Mouse (Mus musculus) ovary, adult 18-20 months (tissue): ENCODE data around the gene Lamtor3.
"Not testable (repeated sequence)": the region's sequence is repeated elsewhere in the genome, so short reads cannot be mapped to it uniquely, and the experiment has no call there.

Source experiments
- DNase-seq: peaks from one replicate; pipeline ENCODE4 v3.0.0; 2022; ENCODE audit warnings: low spot score, mixed read lengths

Gene Lamtor3

DNA sequence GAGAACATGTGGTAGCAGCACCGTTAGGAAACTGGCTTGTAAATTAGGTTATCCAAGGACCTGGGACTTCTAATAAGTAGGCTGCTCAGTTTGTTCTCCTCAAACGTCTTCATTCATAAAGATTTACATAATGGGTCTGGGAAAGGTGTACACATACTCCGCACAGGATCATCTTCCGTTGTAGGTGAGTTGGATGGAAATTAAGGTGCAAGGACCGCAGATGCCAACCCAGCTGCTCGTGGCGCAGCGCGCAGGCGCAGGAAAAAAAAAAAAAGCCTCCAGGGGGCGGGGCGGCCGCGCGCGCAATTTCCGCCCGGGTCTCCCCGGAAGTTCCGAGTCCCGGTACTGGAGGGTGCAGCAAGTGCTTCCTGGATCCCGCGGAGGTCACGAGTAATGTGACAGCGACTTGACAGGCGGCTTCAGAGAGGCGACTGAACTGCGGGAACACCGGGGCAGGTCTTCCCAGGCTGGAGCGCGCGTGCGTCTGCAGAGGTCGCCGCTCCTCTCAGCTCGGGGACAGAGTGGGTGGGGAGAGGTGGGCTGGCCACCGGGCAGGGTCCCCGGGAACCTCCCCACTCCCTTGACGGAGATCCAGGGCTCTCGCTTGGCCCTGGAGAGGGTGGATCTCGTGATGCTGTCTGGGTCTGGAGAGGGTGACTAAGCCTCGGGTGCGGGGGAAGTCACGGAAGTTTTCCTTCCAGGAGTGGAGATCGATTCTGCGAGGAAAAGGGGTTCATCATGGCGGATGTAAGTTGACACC is at the start of gene Lamtor3:
Lamtor3 (plus strand) TSS at position 335 of the 760 bp plus-strand sequence.
- DNase-seq = peak; percentile 78

DNA sequence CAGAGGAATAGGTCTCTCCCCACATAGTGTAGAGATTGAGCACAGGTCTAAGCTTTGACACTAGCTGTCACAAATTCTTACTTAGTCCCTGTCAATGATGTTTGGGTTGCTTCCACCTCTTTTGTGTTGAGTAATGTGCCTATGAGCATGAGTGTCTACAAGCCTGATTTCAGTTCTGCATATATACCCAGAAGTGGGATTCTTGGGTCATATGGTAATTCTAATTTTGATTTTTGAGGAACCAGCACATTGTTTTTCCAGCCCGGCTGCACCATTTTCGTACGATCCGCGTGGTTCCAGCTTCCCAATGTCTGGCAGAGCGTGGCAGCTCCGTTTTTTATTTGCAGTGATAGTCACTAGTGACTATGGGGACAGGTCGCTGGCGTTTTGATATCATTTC is 48.9 kb upstream of the Lamtor3 start:
- DNase-seq = no peak

- DNase-seq = no peak
Measured at GRCm38 (mm10) chr3:137879313-137879712, 39.0 kb upstream of the Lamtor3 start.

DNA sequence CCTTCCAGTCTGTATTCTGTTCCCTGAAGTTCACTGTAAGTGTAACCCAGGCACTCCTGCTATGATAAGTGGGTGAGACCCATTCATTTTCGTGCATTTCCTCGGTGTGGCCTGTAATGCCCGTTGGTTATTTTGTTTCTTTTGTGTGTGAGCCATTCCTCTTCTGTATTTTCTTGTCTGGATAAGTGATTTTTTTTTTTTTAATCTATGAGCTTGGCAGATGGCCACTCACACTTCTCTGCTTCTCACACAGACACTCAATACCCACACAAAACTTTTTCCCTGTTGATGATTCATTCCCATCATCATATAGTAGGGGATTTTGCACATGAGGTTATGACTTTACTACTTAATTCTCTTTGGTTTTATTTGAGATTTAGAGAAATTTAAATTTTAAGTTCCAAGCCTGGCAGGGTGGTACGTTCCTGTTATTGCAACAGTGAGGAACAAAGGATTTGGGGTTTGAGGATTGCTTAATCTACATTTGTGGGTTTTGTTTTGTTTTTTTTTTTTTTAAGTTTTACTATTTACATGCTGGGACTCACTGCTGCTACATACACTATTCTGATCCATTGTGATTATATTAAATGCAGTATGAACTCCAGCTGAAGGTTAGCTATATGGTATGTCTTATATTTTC is 38.1 kb upstream of the Lamtor3 start:
- no peak for DNase-seq

DNA sequence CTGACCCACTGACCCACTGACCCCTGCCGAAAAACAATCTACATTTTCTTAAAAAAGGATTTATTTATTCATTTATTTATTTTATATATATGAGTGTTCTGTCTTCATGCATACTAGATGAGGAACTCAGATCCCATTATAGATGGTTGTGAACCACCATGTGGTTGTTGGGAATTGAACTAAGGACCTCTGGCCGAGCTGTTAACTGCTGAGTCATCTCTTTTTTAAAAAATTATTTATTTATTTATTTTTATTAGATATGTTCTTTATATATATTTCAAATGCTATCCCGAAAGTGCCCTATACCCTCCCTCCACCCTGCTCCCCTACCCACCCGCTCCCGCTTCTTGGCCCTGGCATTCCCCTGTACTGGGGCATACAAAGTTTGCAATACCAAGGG is 37.2 kb upstream of the Lamtor3 start:
- no peak for DNase-seq

GRCm38 (mm10) chr3:137887961-137888360 is 30.3 kb upstream of the Lamtor3 start:
- no peak for DNase-seq

DNA sequence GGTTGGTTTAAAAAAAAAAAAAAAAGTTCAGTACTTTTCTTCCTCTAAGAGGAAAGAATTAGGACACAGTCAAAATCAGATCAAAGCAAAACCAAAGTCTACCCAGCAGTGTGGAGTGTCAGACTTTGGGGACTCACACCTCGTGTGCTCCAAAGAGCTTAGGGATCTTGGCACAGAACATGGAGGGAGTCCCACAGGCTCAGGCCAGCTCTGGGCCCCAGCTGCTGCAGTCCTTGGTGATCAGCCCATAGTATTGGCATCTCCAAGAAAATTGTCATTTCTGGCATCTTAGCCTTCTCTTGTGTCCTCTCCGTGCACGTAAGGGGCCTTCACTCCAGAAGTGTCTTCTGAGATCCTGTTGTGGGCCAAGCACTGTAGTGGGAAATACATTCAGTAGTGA is 27.2 kb upstream of the Lamtor3 start:
- DNase-seq = no peak

DNA sequence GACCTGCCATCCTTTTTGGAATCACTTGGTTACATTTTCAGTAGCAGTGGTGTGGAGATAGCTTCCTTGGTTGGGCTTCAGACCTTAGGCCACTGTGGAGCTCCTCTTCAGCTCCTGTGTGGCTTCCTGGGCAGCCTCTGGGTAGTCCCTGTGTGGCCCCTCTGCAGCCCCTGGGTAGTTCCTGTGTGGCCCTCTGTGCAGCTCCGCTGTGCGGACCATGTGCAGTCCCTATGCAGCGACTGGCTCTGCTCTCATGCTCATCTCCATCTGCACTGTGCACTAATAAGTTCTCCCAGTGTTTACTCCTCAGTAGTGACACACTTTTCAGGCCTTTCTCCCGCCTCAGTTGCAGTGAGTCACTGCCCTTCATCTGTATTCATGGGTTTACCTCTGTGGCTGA is 26.2 kb upstream of the Lamtor3 start:
- no peak for DNase-seq

DNA sequence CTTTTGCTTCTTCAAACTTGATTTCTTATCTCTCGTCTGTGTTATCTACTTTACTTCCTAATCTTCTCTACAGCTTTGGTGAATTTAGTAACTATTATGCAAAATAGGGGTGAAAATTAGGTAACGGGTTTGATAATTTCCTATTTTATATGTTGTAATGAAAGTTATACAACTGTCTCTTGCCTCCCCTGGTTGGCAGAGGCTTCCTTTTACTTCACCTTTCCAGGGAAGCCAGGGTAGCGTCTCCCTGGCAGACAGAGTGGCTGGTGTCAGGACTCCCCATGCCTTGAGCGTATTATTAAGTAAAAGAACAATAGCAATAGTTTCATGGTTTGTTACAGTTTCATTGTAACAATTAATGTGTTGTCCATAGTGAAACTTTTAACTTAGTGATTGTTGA is 24.5 kb upstream of the Lamtor3 start:
- DNase-seq = no peak

- no peak for DNase-seq
Measured at GRCm38 (mm10) chr3:137895196-137895595, 23.1 kb upstream of the Lamtor3 start.

- no peak for DNase-seq
Measured at GRCm38 (mm10) chr3:137896386-137896785, 21.9 kb upstream of the Lamtor3 start.

DNA sequence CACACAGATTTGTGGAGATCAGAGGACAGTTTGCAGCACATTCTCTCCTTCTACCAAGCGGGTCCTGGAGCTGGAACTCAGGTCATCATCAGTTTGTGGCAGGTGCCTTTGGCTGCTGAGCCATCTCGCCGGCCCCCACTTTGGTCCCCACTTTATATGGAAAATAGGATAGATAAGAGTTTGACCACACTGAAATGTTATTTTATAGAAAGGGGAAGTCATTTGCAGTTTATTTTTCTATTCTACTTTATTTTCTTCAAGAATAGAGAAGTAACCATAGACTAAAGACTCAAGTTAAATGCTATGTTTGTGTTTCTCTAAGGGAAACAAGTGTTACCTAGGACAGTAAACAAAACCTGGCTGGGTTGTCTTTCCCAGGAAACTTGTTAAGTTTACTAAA is 21.4 kb upstream of the Lamtor3 start:
- DNase-seq = no peak

- DNase-seq = no peak
Measured at GRCm38 (mm10) chr3:137897685-137898084, 20.6 kb upstream of the Lamtor3 start.

DNA sequence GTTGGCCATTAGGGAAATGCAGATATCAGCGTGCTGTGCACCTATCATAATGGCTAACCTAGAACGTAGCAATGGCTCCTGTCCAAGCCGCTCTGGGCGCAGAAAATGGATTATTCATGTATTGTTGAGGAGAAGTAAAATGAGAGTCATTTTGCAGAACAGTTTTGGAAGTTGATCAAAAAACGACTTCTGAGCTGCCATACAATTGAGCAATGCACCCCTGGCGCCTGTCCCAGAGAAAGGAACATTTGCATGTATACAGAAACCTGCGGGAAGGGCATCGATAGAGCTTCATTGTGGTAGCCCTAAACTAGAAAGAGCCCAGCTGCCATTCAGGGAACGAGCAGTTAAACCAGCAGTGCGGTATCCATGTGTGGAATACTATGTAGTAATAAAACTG is 18.2 kb upstream of the Lamtor3 start:
- no peak for DNase-seq

- no peak for DNase-seq
Measured at GRCm38 (mm10) chr3:137913093-137913492, 5.2 kb upstream of the Lamtor3 start.

DNA sequence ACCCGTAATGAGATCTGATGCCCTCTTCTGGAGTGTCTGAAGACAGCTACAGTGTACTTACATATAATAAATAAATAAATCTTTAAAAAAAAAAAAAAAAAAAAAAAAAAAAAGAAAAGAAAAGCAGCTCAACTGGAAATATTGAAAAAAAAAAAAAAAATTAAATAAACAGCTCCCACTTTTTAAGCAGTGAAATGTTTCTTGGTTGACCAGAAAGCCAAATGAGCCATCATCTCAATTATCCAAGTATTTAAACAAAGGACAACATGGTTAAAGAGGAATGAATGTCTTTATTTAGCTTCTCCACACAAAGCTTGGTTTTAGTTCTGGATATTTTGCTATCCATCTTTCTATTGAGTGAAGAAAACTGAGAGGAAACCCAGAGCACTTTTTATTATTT is 3.7 kb upstream of the Lamtor3 start:
- not testable (repeated sequence) for DNase-seq

- no peak for DNase-seq
Measured at GRCm38 (mm10) chr3:137917694-137918171, 573 bp upstream of the Lamtor3 start.

DNA sequence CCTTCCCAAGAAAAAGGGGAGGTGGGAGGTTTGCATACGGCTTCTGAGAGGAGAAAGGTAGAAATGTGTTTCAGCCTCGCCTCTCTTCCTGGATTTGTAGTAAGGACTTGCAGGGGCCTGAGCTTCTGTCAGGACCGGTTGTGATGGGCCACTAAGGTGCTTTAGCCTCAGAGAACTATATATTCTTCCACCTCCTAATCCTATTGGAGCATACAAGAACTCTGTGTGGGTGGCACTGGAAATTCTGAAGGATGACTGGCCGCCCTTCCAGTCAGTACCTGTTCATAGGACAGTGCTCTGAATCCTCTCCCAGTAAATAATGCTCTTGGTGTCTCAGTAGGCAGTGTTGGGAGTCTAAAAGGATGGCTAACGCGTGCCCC is 616 bp downstream of the Lamtor3 start:
- DNase-seq = no peak

DNA sequence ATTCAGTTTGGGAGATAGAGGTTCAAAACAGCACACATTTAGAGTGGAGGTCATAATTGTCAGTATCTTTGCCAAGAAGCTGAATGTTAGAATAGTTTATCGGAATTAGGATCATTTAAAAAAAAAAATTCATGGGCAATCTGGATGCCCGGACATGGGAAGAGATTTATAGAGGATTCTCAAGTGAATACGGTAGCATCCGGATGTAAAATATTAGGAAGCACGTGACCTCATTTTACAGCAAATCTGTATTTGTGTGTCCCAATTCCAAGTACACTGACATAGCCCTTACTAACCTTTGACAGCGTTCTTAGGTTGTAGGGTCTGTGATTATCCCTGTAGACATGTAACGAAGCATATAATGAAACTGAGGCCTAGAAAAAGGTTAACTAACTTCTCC is 1.1 kb downstream of the Lamtor3 start:
- no peak for DNase-seq

- DNase-seq = no peak
Measured at GRCm38 (mm10) chr3:137920594-137920993, 2.3 kb downstream of the Lamtor3 start.

- DNase-seq = no peak
Measured at GRCm38 (mm10) chr3:137927010-137927409, 8.7 kb downstream of the Lamtor3 start.

DNA sequence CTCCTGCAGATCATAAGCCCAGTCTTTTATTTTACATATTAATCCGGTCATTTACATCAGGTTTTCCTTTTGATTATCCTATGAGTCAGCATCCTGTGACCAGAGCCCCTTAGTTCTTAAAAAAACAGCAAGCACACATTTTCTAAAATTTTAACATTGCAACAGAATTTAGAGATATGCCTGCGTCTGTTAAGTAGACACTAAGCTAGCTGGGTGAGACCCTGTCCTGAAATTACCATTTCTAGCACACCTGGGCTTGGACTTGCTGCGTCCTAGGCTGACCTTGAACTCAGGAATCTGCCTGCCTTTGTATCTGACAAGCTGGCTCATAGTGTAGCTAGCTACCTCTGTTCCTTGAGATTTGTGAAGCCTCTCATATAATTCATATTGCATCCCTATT is 11.6 kb downstream of the Lamtor3 start:
- DNase-seq = no peak

DNA sequence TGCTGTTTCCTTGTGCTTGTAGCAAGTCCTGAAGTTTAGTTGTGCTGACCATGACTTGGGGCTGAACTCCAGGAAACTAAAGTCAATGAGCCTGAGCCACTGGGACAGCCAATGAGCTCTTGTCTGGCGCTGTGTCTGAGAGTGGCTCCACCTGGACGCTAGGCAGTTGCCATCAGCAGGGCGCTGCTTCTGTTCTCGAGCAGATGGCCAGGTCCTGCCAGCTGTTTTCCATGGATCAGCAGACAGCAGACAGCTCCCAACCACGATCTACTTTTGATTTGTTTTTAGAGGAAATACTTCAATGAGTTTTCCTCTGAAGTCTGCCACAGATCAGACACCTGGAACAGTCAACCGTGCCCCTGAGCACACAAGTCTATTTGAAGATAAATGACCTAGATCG is 14.4 kb downstream of the Lamtor3 start:
- no peak for DNase-seq

DNA sequence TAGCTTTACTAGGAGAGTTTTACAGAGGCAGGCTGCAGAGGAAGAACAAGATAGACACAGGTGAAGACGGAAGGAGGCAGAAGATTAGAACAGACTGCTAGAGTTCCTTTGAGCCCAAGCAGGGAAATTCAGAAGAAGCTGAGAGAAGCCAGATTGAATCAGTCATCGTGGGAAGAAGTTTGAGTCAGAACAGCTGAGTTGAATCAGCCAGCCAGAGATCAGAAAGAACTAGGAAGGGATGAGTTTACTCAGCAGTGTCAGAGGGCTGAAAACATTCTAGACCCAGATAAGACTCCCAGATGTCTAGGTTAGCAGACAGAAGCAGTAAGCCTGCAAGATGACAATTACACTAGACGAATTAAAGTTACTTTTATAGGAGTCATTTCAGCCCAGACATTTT is 15.7 kb downstream of the Lamtor3 start:
- no peak for DNase-seq
